Mouse (Mus musculus) neural tube, embryonic 12.5 days (tissue): ENCODE results near the gene Lpxn. TPM values are rescaled to one million over a fixed set of nuclear protein-coding genes. Genes with fewer than 3 reads are reported as not detected.

Experiments
- ATAC-seq: fragments of 200-750 bp; cut with Nextera tagmentation; 2 replicates; pipeline ENCODE4 v1.8.0; 2017; ENCODE audit warnings: low read depth, mild to moderate bottlenecking, moderate TSS enrichment, moderate library complexity; ENCODE audit not compliant: low FRiP score
- H3K27ac ChIP-seq: fragments of 300-500 bp; sonication (generic); 2 replicates; pipeline ENCODE4 v1.5.1; 2016
- H3K27me3 ChIP-seq: fragments of 300-500 bp; sonication (generic); replicated peaks from 2 replicates; pipeline ENCODE4 v1.6.1; 2016; ENCODE audit warnings: mild to moderate bottlenecking
- H3K36me3 ChIP-seq: fragments of 300-500 bp; sonication (generic); 2 replicates; pipeline ENCODE4 v1.6.1; 2016; ENCODE audit warnings: mild to moderate bottlenecking
- H3K4me1 ChIP-seq: fragments of 300-500 bp; sonication (generic); 2 replicates; pipeline ENCODE4 v1.6.1; 2016
- H3K4me2 ChIP-seq: fragments of 300-500 bp; sonication (generic); replicated peaks from 2 replicates; pipeline ENCODE4 v1.6.1; 2016; ENCODE audit warnings: mild to moderate bottlenecking
- H3K4me3 ChIP-seq: fragments of 300-500 bp; sonication (generic); 2 replicates; pipeline ENCODE4 v1.5.1; 2016
- H3K9ac ChIP-seq: fragments of 300-500 bp; sonication (generic); 2 replicates; pipeline ENCODE4 v1.6.1; 2016; ENCODE audit warnings: mild to moderate bottlenecking
- H3K9me3 ChIP-seq: fragments of 300-500 bp; sonication (generic); 2 replicates; pipeline ENCODE4 v1.6.1; 2016; ENCODE audit warnings: mild to moderate bottlenecking
- WGBS: fragments of 180-500 bp; shearing (Covaris S2); methylation state at CpG from one replicate; pipeline ENCODE4 v1.1.7; 2016; 5-methylcytosine and 5-hydroxymethylcytosine counted together
- polyA plus RNA-seq: library from polyadenylated mRNA; unstranded; fragments of >200 nt; fragmentation: Nextera tagmentation; extraction: Ambion mirVana; gene quantifications from 2 replicates; pipeline ENCODE4 v1.2.1, GENCODE M21; 2016

Lpxn gene
- polyA plus RNA-seq, 1 experiment from 2014 or later: 1.3 TPM

DNA sequence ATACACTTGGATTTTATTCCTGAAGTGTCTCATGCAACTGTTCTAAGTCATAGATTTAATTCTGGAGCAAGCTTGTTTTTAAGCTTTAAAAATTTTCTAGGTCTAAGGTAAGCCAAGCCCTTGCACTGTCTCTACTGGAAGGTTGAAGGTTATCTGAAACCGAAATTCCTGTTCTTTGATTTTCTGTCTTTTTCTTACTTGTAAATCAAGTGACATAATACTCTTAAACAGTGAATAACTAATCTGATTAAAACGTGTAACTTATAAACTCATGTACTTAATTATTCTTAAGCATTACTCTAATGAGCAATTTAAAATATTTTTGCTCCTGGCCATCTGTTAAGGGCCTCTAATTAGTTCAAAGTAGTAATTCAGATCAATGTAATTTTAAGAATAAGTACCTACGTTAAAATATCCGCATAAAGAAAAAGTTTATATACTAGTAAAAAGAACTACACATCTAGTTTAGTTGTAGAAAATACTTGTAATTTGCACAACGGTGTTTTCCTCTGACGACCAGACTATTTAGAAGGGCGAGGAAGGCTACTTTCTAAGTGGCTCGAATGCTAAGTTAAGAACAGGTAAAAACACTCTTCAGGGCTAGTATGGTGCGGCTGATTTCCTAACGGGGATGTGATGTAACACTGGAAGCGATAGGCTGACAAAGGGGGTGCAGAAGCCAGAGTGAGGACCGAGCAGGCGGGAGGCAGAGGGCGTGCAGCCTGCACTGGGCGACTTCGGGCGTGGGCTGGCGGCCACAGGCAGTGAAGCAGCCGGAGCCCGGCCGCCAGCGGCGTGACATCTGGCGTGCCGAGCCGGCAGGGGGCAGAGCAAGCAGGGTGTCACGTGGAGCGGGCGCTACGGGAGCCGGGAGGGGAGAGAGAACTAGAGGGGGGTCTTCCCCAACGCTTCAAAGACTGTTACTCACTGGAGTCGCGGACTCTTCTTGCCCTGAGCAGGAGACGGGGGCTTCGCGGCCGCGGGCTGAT is 1.6 kb upstream of the Lpxn start:
- 1% methylated on average over 37 of the region's 39 CpGs for WGBS
- Histone ChIP-seq H3K9ac (peak overlapping the region; percentile 98), H3K27me3 (no peaks in the 10 kb centered on the region), H3K27ac (peak overlapping the region; percentile 98), H3K36me3 (no peaks in the 10 kb centered on the region), H3K9me3 (no peaks in the 10 kb centered on the region), H3K4me1 (peaks cover 9% of the 10 kb centered on the region), H3K4me3 (peak overlapping the region; percentile 92), H3K4me2 (peak overlapping the region; percentile 62)
- peak; percentile 67 for ATAC-seq

DNA sequence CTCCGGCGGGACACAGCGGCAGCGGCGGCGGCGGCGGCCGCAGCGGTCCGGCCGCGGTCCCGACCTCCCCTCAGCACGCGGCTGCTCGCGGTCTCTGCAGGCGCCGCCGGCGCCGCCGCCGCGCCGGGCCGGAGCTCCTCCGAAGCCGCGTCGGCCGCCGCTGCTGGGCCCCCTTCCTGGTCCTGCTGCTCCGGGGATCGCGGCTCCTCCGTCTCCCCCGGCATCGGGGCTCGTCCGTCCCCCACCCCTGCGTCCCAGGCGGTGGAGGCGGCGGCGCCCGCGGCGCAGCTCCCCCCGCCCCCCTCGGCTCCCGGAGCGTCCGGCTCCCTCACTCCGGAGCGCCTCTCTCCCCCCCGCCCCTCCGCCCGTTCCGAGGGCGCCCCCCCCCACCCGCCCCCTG is 883 bp upstream of the Lpxn start:
- ATAC-seq: peak; percentile 46
- H3K27ac ChIP-seq: peak overlapping the region; percentile 98
- no peaks in the 10 kb centered on the region for H3K27me3 ChIP-seq
- WGBS: 1% methylated on average over 48 of the region's 63 CpGs
- H3K36me3 ChIP-seq: no peaks in the 10 kb centered on the region
- H3K4me2 ChIP-seq: peak overlapping the region; percentile 62
- H3K4me3 ChIP-seq: peak overlapping the region; percentile 92
- H3K4me1 ChIP-seq: peaks cover 9% of the 10 kb centered on the region
- peak overlapping the region; percentile 98 for H3K9ac ChIP-seq
- no peaks in the 10 kb centered on the region for H3K9me3 ChIP-seq

DNA sequence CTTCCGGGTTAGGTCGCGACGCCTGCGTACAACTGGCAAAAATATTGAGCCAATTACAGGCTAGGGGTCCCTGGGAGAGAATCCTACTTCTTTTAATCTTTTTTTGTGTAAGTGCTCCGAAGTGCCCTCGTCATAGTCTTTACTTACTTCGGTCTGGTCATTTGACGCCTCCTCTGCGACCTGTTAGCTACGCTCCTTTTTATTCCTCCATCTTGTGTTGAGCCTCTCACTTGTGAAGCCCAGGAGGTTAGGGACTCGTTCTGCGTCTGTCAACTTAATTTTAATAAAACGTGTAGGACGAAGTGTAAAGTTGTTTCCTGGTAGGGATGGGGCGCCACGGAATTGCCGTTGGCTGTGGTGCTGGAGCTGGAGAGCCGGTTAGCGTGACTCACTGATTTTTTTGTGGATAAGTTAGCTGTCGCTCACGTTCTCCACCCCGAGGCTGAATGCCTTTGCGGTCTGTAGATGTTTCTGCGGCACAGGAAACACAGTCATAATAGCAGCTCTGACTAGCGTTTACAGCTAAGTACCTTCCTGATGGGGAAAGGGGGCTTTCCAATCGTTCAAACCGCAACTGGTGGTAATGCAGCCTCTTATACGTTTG is 437 bp downstream of the Lpxn start:
- Histone ChIP-seq H3K4me3 (peak overlapping the region; percentile 92), H3K4me2 (peak overlapping the region; percentile 62), H3K36me3 (no peaks in the 10 kb centered on the region), H3K9ac (peak overlapping the region; percentile 98), H3K27ac (peak overlapping the region; percentile 79), H3K27me3 (no peaks in the 10 kb centered on the region), H3K9me3 (no peaks in the 10 kb centered on the region), H3K4me1 (peaks cover 9% of the 10 kb centered on the region)
- ATAC-seq: peak; percentile 5
- WGBS: under 1% methylated on average over 29 of the region's 29 CpGs

- Histone ChIP-seq H3K27ac (0 out of 2 replicates have a peak overlapping the region, but pooled peaks have one; percentile 79), H3K36me3 (no peaks in the 10 kb centered on the region), H3K27me3 (no peaks in the 10 kb centered on the region), H3K9ac (peak overlapping the region; percentile 98; the same call in 1 of the 2 replicates), H3K4me1 (peaks cover 6% of the 10 kb centered on the region), H3K4me2 (peak overlapping the region; percentile 62), H3K9me3 (no peaks in the 10 kb centered on the region), H3K4me3 (peak overlapping the region; percentile 92)
- 2% methylated on average over 7 of the region's 7 CpGs for WGBS
- no peak for ATAC-seq
Observed at GRCm38 (mm10) chr19:12797071-12797470, 1.1 kb downstream of the Lpxn start.

DNA sequence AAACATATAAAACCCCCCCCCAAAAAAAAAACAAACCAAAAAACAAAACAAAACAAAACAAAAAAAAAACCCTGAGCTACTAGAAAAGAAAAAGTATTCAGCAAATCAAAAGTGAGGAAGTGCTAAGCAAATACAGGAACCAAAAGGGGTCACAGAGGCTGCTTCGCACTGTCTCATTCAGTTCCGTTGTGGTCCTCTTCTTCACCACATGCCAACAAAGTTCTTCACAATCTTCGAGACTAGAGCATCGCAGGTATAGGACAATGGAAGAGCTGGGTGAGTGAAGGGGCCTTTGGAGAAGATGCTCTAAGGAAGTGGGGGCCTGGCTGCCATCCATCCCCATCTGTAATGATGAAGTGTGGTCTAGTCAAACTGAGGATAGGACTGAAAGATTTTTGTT is 2.4 kb downstream of the Lpxn start:
- no peaks in the 10 kb centered on the region for H3K27me3 ChIP-seq
- no peaks in the 10 kb centered on the region; the same call in 1 of the 2 replicates for H3K4me1 ChIP-seq
- H3K36me3 ChIP-seq: no peaks in the 10 kb centered on the region
- no peaks in the 10 kb centered on the region for H3K9me3 ChIP-seq
- no peak overlapping the region for H3K4me3 ChIP-seq
- no peak overlapping the region for H3K4me2 ChIP-seq
- H3K27ac ChIP-seq: no peak overlapping the region
- no peak for ATAC-seq
- 83% methylated on average over 4 of the region's 4 CpGs for WGBS
- H3K9ac ChIP-seq: no peak overlapping the region

DNA sequence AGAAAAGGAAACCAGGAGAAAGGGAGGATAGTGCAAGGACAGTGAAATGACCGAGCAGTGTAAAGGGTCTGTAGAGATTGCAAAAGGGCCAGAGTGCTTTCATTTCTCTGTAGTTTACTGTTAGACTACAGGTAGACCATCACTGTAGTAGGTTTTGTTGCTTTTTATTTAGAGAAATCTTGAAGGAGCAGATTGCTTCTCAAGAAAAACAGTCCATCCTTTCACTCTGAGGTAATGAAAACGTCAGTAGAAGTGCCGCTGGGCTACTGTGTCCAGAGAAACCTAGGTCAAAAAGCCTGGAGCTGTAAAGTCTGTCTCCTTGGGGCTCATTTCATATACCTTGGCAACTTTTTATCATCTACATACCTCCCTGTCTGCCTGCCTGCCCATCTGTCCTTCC is 3.1 kb downstream of the Lpxn start:
- Histone ChIP-seq H3K4me3 (no peak overlapping the region), H3K9me3 (no peaks in the 10 kb centered on the region), H3K9ac (no peak overlapping the region), H3K27ac (no peak overlapping the region), H3K4me2 (no peak overlapping the region), H3K27me3 (no peaks in the 10 kb centered on the region), H3K4me1 (no peaks in the 10 kb centered on the region), H3K36me3 (no peaks in the 10 kb centered on the region)
- WGBS: 94% methylated on average over 3 of the region's 3 CpGs
- no peak for ATAC-seq

DNA sequence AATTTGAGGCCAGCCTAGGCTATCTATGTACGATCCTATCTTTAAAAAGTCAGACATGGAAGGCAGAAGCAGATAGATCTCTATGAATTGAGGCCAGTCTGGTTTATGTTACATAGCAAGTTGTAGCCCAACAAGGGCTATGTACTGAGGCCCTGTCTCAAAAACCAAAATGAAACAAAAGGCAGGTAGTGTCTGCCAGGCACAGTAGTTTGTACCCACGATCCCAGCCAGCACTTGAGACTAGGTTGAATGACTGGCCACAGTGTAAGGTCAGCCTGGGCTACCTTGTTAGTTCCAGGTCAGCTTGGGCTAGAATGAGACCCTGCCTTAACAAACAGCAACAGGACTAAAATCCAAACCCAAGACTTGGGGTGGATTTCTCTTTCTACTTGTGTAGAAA is 4.6 kb downstream of the Lpxn start:
- no peak for ATAC-seq
- Histone ChIP-seq H3K27ac (no peak overlapping the region), H3K9me3 (no peaks in the 10 kb centered on the region), H3K4me1 (no peaks in the 10 kb centered on the region), H3K27me3 (no peaks in the 10 kb centered on the region), H3K9ac (no peak overlapping the region), H3K4me3 (no peak overlapping the region), H3K36me3 (no peaks in the 10 kb centered on the region), H3K4me2 (no peak overlapping the region)
- WGBS: 80% methylated on average over 2 of the region's 2 CpGs

- Histone ChIP-seq H3K27ac (no peak overlapping the region), H3K9ac (no peak overlapping the region), H3K4me2 (no peak overlapping the region), H3K4me1 (no peaks in the 10 kb centered on the region), H3K9me3 (no peaks in the 10 kb centered on the region), H3K27me3 (no peaks in the 10 kb centered on the region), H3K4me3 (no peak overlapping the region), H3K36me3 (no peaks in the 10 kb centered on the region)
- 79% methylated on average over 3 of the region's 3 CpGs for WGBS
- ATAC-seq: no peak
Observed at GRCm38 (mm10) chr19:12801046-12801445, 5.1 kb downstream of the Lpxn start.

- WGBS: 83% methylated on average over 3 of the region's 3 CpGs
Observed at GRCm38 (mm10) chr19:12802830-12803229, 6.8 kb downstream of the Lpxn start.

DNA sequence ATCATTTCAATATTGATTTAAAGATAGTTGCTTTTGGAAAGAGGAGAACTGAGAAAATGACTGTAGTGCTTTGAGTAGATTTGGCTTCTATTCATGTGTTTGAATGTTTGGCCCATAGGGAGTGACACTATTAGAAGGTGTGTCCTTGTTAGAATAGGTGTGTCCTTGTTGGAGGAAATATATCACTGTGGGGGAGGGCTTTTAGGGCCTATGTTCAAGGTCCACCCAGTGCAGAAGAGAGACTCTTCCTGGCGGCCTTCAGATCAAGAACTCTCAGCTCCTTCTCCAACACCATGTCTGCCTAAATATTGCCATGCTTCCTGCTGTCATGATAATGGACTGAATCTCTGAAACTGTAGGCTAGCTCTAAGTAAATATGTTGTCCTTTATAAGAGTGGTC is 8.2 kb downstream of the Lpxn start:
- ATAC-seq: no peak
- H3K27me3 ChIP-seq: no peaks in the 10 kb centered on the region
- H3K4me3 ChIP-seq: no peak overlapping the region
- H3K9me3 ChIP-seq: no peaks in the 10 kb centered on the region
- no peak overlapping the region for H3K27ac ChIP-seq
- H3K9ac ChIP-seq: no peak overlapping the region
- H3K36me3 ChIP-seq: no peaks in the 10 kb centered on the region
- H3K4me2 ChIP-seq: no peak overlapping the region
- WGBS: 81% methylated on average over 1 of the region's 1 CpGs
- H3K4me1 ChIP-seq: no peaks in the 10 kb centered on the region

More at GRCm38 (mm10) chr19:12802830-12803229, 6.8 kb downstream of the Lpxn start:
- no peak overlapping the region for H3K9ac ChIP-seq
- H3K4me2 ChIP-seq: no peak overlapping the region
- H3K36me3 ChIP-seq: no peaks in the 10 kb centered on the region
- no peaks in the 10 kb centered on the region for H3K9me3 ChIP-seq
- no peaks in the 10 kb centered on the region for H3K4me1 ChIP-seq
- ATAC-seq: no peak
- H3K4me3 ChIP-seq: no peak overlapping the region
- H3K27ac ChIP-seq: no peak overlapping the region
- H3K27me3 ChIP-seq: no peaks in the 10 kb centered on the region

DNA sequence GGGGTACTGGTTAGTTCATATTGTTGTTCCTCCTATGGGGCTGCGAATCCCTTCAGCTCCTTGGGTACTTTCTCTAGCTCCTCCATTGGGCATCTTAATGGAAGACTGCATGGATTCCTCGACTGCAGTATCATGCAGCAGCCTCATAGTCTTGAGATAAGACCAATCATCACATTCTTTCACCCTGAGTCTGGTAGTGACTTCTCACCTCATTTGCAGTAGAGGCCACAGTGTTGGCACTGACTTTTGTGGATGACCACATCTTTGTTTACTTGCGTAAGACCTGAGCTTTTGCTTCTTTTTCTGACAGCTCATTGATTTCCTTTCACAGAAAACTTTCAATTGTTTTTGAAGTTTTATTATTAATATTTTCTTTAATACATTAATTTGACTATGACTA is 9.7 kb downstream of the Lpxn start:
- Histone ChIP-seq H3K4me2 (no peak overlapping the region), H3K9me3 (no peaks in the 10 kb centered on the region), H3K4me1 (no peaks in the 10 kb centered on the region), H3K36me3 (no peaks in the 10 kb centered on the region), H3K27ac (no peak overlapping the region), H3K4me3 (no peak overlapping the region), H3K9ac (no peak overlapping the region), H3K27me3 (no peaks in the 10 kb centered on the region)
- ATAC-seq: no peak
- 85% methylated on average over 3 of the region's 3 CpGs for WGBS

- no peak for ATAC-seq
- 83% methylated on average over 2 of the region's 2 CpGs for WGBS
- no peaks in the 10 kb centered on the region for H3K36me3 ChIP-seq
Observed at GRCm38 (mm10) chr19:12806214-12806613, 10.2 kb downstream of the Lpxn start.

More at GRCm38 (mm10) chr19:12806214-12806613, 10.2 kb downstream of the Lpxn start:
- Histone ChIP-seq H3K4me3 (no peak overlapping the region), H3K9me3 (no peaks in the 10 kb centered on the region), H3K9ac (no peak overlapping the region), H3K4me2 (no peak overlapping the region), H3K4me1 (no peaks in the 10 kb centered on the region), H3K27me3 (no peaks in the 10 kb centered on the region), H3K27ac (no peak overlapping the region)
